Mouse (Mus musculus): ENCODE data around the gene Samd4b.

Gene Samd4b

GRCm38 (mm10) chr7:28495426-28495825 lies 102.5 kb downstream of the Samd4b start:
- DNase-seq (ENCODE audit: low spot score): no peak

GRCm38 (mm10) chr7:28492310-28492709 lies 105.6 kb downstream of the Samd4b start:
- no peak for DNase-seq (ENCODE audit: low spot score)

GRCm38 (mm10) chr7:28490903-28491302 lies 107.0 kb downstream of the Samd4b start:
- DNase-seq (ENCODE audit: low spot score): no peak

- DNase-seq (ENCODE audit: low spot score): peak; percentile 81
Measured at GRCm38 (mm10) chr7:28490410-28490809, 107.5 kb downstream of the Samd4b start.

- DNase-seq (ENCODE audit: low spot score): no peak
Measured at GRCm38 (mm10) chr7:28488030-28488491, 109.9 kb downstream of the Samd4b start.

- DNase-seq (ENCODE audit: low spot score): peak; percentile 44
Measured at GRCm38 (mm10) chr7:28484192-28484591, 113.8 kb downstream of the Samd4b start.

GRCm38 (mm10) chr7:28482854-28483253 lies 115.1 kb downstream of the Samd4b start:
- DNase-seq (ENCODE audit: low spot score): no peak

GRCm38 (mm10) chr7:28478854-28479253 lies 119.1 kb downstream of the Samd4b start:
- DNase-seq (ENCODE audit: low spot score): peak; percentile 13

- DNase-seq (ENCODE audit: low spot score): no peak
Measured at GRCm38 (mm10) chr7:28477363-28477762, 120.6 kb downstream of the Samd4b start.

- no peak for DNase-seq (ENCODE audit: low spot score)
Measured at GRCm38 (mm10) chr7:28476191-28476590, 121.8 kb downstream of the Samd4b start.

- peak; percentile 67 for DNase-seq (ENCODE audit: low spot score)
Measured at GRCm38 (mm10) chr7:28467213-28467751, 130.7 kb downstream of the Samd4b start.

GRCm38 (mm10) chr7:28466721-28467212 lies 131.2 kb downstream of the Samd4b start:
- peak; percentile 56 for DNase-seq (ENCODE audit: low spot score)

GRCm38 (mm10) chr7:28464416-28465212 lies 133.3 kb downstream of the Samd4b start:
- DNase-seq (ENCODE audit: low spot score): peak; percentile 69

GRCm38 (mm10) chr7:28462769-28463168 lies 135.2 kb downstream of the Samd4b start:
- DNase-seq (ENCODE audit: low spot score): no peak

- DNase-seq (ENCODE audit: low spot score): no peak
Measured at GRCm38 (mm10) chr7:28460361-28460760, 137.6 kb downstream of the Samd4b start.

- DNase-seq (ENCODE audit: low spot score): no peak
Measured at GRCm38 (mm10) chr7:28452361-28453005, 145.5 kb downstream of the Samd4b start.

- DNase-seq (ENCODE audit: low spot score): peak; percentile 59
Measured at GRCm38 (mm10) chr7:28451531-28452360, 146.2 kb downstream of the Samd4b start, which contains the start of gene Lrfn1. Gene Lrfn1 (plus strand): TSS chr7:28451980.

- DNase-seq (ENCODE audit: low spot score): no peak
Measured at GRCm38 (mm10) chr7:28447865-28448820, 149.8 kb downstream of the Samd4b start.

- DNase-seq (ENCODE audit: low spot score): peak; percentile 59
Measured at GRCm38 (mm10) chr7:28447101-28447830, 150.7 kb downstream of the Samd4b start.

- DNase-seq (ENCODE audit: low spot score): peak; percentile 55
Measured at GRCm38 (mm10) chr7:28446446-28446845, 151.5 kb downstream of the Samd4b start.
